Mouse (Mus musculus) MN1 (cell line): ENCODE results near the gene Atf3.
A peak's percentile ranks its signal among the peaks of the same experiment; 100 is the strongest.
"Not testable (repeated sequence)": the region's sequence is repeated elsewhere in the genome, so short reads cannot be mapped to it uniquely, and the experiment has no call there.

ENCODE experiments used
- DNase-seq: peaks from one replicate; pipeline ENCODE4 v3.0.0-alpha.2; 2016; ENCODE audit warnings: low spot score

The Atf3 gene

GRCm38 (mm10) chr1:191150924-191151605 lies 66.8 kb downstream of the Atf3 start:
- DNase-seq = no peak

DNA sequence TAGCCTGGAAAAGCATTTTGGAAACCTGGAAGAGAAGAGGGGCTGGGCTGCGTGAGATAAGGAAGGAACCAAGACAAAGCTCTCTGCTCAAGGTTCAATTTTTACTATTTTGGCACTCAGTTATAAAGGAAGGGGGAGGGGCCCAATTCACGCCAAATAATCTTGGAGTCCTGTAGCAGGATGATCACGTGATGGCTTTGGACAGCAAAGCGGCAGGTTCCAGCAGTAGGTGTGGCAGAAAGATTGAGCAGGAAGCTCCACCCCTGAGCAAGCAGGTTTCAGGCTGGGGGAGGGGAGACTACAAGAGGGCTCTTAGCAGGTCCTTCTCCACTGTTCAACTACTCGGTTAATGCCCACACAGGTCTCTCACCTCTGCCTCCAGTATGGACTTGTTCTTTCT lies 68.3 kb downstream of the Atf3 start:
- not testable (repeated sequence) for DNase-seq

- no peak for DNase-seq
Observed at GRCm38 (mm10) chr1:191140983-191141382, 76.9 kb downstream of the Atf3 start.

- peak; percentile 25 for DNase-seq
Observed at GRCm38 (mm10) chr1:191138874-191139495, 78.9 kb downstream of the Atf3 start.

DNA sequence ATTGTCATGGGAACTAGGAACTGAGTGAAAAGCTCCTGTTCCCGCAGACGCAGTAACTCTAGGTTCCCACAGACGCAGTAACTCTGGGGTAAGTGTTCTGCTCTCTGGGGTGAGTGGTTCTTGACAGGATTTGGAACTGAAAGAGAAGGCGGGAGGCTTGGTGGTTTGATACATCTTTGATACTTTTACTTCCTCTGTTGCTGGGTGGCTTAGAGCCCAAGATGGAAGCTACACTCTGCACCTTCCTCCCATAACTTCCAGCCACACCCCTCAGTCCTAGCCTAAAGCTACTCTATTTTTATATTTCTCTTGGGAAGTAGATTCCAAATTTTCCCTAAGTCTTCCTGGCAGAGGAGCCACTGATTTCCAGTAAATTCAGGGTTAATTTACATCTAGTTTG lies 79.4 kb downstream of the Atf3 start:
- DNase-seq = no peak

DNA sequence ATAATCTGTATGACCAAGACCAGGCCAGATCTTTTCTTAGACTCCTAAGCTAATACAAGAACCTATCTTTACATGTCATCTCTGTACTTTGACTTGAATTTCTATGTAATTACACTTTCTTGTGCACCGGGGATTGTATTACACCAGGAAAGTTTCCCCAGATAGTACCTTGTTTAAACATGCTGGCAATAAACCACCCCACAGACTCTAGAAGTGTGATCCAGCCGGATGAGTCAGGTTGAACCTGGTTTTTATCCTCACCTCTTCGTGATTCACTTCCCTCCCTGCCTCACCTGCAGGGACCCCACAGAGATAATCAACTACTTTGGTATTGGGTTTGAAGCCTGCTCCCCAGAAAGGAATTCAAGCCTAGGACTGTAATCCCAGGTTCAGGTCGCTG lies 82.4 kb downstream of the Atf3 start:
- no peak for DNase-seq

DNA sequence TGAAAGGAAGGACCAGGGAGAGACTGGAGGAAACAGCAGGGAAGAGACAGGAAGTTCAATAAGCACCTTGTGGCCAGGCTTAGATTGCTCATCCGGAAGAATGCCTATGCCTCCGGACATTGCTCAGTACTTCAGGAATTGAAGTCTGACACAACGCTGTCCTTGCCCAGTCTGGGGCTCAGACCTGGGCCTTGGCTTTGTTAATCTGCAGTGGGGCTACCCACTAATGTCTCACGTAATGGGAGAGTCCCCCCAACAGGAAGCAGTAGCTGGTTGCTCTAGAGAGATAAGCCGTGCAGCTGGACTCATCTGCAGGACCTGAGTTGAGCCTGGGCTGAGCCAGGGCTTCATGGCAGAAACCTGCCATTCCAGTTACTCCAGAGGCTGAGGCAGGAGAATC lies 84.9 kb downstream of the Atf3 start:
- DNase-seq = no peak

- DNase-seq = no peak
Observed at GRCm38 (mm10) chr1:191132240-191132639, 85.6 kb downstream of the Atf3 start.

DNA sequence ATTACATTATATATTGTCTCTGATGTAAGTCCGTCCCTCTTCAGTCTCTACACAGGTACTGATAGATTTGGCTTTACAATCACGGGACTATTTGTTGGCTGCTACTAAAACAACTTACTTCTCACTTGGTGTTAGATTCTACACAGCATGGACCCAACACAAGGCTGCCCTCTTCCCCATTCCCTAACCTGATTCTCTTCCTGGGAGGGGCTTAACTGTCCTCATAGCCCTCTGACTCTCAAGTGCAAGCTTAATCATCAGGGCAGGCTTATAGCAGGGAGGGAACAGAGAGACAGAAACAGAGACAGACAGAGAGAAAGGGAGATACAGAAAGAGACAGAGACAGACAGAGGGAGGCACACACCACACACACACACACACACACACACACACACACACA lies 86.1 kb downstream of the Atf3 start:
- no peak for DNase-seq

DNA sequence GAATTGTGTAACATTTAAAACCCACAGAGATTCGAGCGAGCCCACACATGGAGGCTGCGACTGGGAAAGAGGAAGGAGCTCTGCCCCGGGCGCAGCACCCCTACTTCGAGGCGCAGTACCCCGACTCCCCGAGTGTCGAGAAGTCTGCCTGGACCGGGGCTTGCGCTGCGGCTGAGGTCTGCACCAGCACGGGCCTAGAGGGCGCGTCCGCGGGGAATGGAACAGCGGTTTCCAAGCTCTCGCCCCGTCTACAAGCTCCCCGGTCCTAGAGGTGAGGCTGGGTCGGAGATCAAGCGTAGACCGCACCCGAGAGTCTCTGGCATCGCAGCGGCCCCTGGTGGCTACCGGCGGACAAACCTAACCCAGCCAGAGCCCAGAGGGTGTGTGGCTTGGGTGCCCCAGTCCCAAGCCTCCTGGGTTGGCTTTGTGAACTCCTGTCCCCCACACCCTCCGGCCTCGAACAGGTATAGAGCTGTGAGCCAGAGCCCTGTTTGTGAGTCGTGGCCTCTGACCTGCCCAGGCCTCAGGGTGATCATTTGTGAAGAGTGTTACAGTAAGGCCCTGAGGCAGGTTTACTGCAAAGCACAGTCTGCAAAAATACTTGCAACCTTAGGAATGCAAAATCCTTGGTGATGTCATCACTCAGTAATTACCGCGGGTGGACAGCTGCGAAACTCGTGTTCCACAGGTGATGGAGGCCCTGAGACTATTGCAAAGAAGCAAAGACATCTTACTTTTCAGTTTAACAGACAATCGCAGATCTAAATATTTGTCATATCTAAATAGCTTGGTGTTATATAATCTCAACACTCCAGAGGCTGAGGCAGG lies 91.8 kb downstream of the Atf3 start:
- DNase-seq = no peak

DNA sequence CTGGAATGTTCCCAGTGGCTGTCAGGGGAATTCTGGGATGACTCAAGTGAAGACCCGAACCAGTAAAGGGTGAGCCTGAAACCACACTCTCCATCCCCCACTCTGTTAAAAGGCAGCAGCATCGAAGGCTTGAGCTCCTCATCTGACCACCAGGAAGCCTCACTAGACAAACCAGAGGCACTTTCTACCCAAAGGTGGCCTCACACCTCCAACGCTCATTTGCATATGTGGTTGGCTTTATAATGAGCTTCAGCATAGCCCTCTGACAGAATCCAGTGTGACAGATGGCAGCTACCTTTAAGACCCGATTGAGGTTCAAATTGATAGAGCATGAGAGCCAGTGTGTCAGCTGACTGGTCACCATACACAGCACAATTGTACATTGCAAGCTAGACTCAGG lies 93.6 kb downstream of the Atf3 start:
- DNase-seq = no peak

DNA sequence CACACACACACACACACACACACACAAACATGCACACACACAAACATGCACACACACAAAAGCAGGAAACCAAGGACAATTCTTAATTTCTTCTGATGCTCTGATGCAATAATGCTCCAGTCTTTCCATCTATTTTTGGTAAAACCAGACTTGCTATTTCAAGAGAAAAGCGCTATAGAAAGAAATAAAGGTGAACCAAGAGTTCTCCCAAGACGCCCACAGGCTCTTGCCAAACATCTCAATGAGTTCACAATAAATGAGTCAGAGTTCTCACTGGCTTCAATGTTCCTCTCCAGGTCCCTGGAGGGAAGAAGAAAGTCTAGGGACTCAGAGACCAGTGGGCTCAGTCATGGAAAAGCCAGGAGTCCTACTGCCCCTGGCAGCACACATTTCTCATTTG lies 94.1 kb downstream of the Atf3 start:
- DNase-seq = no peak

DNA sequence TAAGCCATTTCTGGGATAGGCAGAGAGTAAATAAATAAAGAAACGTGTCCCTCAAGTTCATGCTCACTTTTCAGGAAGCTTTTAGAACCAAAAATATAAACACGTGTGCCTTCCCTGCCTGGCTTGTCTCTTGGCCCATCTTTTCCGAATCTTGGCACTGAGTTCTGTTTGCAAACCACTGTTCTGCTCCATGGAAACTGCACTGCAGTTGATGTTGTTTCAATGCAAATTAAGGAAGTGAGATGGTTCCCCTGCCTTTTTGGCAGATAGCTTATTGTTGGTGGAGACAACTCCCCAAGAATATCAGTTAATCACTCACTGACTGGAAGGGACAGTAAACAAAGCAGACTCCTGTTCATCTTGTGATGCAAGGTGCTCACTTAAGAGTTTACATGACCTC lies 95.1 kb downstream of the Atf3 start:
- peak; percentile 19 for DNase-seq
